Mouse (Mus musculus) layer of hippocampus, adult 2 months (tissue): ENCODE data around the gene Psma3. TPM values are rescaled to one million over a fixed set of nuclear protein-coding genes. Genes with fewer than 3 reads are reported as not detected.

Experiments
- DNase-seq, 2 experiments: peaks; one replicate each; pipeline ENCODE4 v3.0.0; 2022; ENCODE audit warnings: low spot score in 2 of 2
- H3K27ac ChIP-seq: fragments of 200-600 bp; 2 replicates; pipeline ENCODE4 v1.8.1; 2022
- H3K4me3 ChIP-seq: fragments of 200-600 bp; 2 replicates; pipeline ENCODE4 v1.8.1; 2022; ENCODE audit warnings: mild to moderate bottlenecking
- CTCF ChIP-seq: fragments of 200-600 bp; conservative IDR thresholded peaks from 2 replicates; pipeline ENCODE4 v1.8.1; 2022; ENCODE audit warnings: antibody characterized with exemption, mild to moderate bottlenecking, moderate library complexity
- total RNA-seq, 2 experiments: library from RNA; stranded (reverse); gene quantifications; 2 replicates each; pipeline ENCODE4 v1.2.3; 2021

Gene Psma3
- total RNA-seq, 2 experiments from 2014 or later = 193 to 200 TPM

DNA sequence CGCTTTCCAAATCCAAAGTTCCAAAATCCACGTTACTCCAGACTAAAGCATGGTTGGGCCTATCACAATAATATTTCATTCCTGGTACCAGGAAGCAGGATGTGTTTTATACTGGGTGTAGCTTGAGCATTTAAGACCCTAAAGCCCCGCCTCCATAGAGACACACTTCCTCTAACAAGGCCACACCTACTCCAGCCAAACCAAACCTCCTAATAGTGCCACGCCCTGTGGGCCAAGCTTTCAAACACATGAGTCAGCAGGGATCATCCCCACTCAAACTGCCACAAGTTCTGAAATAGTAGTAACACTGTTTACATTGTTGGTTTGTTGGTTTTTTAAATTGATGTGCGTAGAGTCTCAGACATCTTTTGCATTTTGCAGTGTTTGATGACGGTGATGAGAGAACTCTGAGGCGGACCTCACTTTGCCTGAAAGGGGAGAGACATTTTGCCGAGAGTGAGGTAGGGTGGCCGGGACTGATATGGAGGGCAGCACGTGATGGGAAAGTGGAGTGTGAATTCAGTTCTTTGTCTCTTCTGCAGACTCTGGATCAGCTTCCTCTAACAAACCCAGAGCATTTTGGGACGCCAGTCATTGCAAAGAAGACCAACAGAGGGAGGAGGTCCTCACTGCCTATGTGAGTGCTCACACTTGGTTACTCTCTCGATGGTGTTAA, 62.4 kb downstream of the Psma3 start:
- no peak for DNase-seq

GRCm38 (mm10) chr12:71040462-71040861, 66.0 kb downstream of the Psma3 start:
- no peak for TF ChIP-seq CTCF
- H3K4me3 ChIP-seq = no peak overlapping the region
- H3K27ac ChIP-seq = 0 out of 2 replicates have a peak overlapping the region, but pooled peaks have one; percentile 40
- peak in 1 of 2 experiments; percentile 20 for DNase-seq

More for the DNA sequence above, 62.4 kb downstream of the Psma3 start:
- TF ChIP-seq CTCF = no peak
- no peak overlapping the region for H3K27ac ChIP-seq
- no peak overlapping the region for H3K4me3 ChIP-seq

- Histone ChIP-seq H3K4me3 (no peak overlapping the region), H3K27ac (no peak overlapping the region)
- DNase-seq = no peak
- no peak for TF ChIP-seq CTCF
Observed at GRCm38 (mm10) chr12:71042451-71042850, 68.0 kb downstream of the Psma3 start.

DNA sequence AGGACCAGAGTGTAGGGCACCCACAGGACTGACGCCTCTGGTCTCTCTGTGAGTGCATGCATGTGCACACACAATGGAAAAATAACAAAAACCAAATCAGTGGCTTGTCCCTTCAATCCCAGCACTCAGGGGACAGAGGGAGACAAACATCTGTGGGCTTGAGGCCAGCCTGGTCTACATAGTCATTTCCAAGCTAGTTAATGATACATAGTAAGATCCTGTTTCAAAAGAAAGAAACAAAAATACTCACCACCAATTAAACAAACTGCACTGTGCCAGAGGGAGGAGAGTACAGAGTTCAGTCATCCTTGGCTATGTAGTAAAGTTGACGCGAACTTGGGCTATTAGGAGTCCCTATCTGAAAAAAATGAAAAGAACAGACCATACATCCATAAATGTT, 69.2 kb downstream of the Psma3 start:
- no peak for TF ChIP-seq CTCF
- no peak overlapping the region for H3K27ac ChIP-seq
- H3K4me3 ChIP-seq = no peak overlapping the region
- no peak for DNase-seq

- TF ChIP-seq CTCF = no peak
- Histone ChIP-seq H3K27ac (no peak overlapping the region), H3K4me3 (no peak overlapping the region)
- DNase-seq = no peak
Observed at GRCm38 (mm10) chr12:71044488-71044887, 70.1 kb downstream of the Psma3 start.

Other genes starting within 250 kb of the Psma3 start
- 10 to 100 TPM; 17.6 to 18.4 TPM for gene Frmd6, start 149.1 kb upstream of the Psma3 start, total RNA-seq
- 100 to 1,000 TPM; 160 to 172 TPM for gene Actr10, start 36.8 kb upstream of the Psma3 start, total RNA-seq
- 10 to 100 TPM; 37.3 to 40.2 TPM for gene Arid4a, start 41.4 kb downstream of the Psma3 start, total RNA-seq
- gene Tomm20l, start 136.8 kb downstream of the Psma3 start, total RNA-seq = not detected
- gene Timm9, start 162.1 kb downstream of the Psma3 start, total RNA-seq = 10 to 100 TPM; 61.7 to 69.7 TPM
- gene 2700049A03Rik, start 162.2 kb downstream of the Psma3 start, total RNA-seq = 1 to 10 TPM; 7.5 to 9.0 TPM